Mouse (Mus musculus) intestine, embryonic 14.5 days (tissue): ENCODE results near the gene Fxyd5. TPM values are rescaled to one million over a fixed set of nuclear protein-coding genes. Genes with fewer than 3 reads are reported as not detected.

Experiments
- ATAC-seq: fragments of 200-750 bp; cut with Nextera tagmentation; replicated peaks from 2 replicates; pipeline ENCODE4 v1.8.0; 2017; ENCODE audit warnings: low read depth, moderate number of reproducible peaks, moderate TSS enrichment, moderate library complexity; ENCODE audit not compliant: low FRiP score, low TSS enrichment
- DNase-seq: peaks from one replicate; pipeline ENCODE4 v3.0.0-alpha.2; 2018; ENCODE audit warnings: low spot score
- H3K27ac ChIP-seq: fragments of 300-500 bp; sonication (generic); 2 replicates; pipeline ENCODE4 v1.5.1; 2014; ENCODE audit warnings: low read depth, mild to moderate bottlenecking, control low read depth
- H3K27me3 ChIP-seq: fragments of 300-500 bp; sonication (generic); replicated peaks from 2 replicates; pipeline ENCODE4 v1.6.1; 2014; ENCODE audit warnings: low read length, control low read depth; ENCODE audit not compliant: control insufficient read depth, insufficient read depth
- H3K36me3 ChIP-seq: fragments of 300-500 bp; sonication (generic); 2 replicates; pipeline ENCODE4 v1.6.1; 2014; ENCODE audit warnings: low read length, control low read depth; ENCODE audit not compliant: control insufficient read depth, insufficient read depth
- H3K4me1 ChIP-seq: fragments of 300-500 bp; sonication (generic); replicated peaks from 2 replicates; pipeline ENCODE4 v1.6.1; 2014; ENCODE audit warnings: low read length, control low read depth, mixed read lengths; ENCODE audit not compliant: control insufficient read depth, insufficient read depth
- H3K4me2 ChIP-seq: fragments of 300-500 bp; sonication (generic); 2 replicates; pipeline ENCODE4 v1.6.1; 2014; ENCODE audit warnings: low read length
- H3K4me3 ChIP-seq: fragments of 300-500 bp; sonication (generic); 2 replicates; pipeline ENCODE4 v1.5.1; 2014; ENCODE audit warnings: low read depth, low read length, control low read depth, mixed read lengths
- H3K9ac ChIP-seq: fragments of 300-500 bp; sonication (generic); 2 replicates; pipeline ENCODE4 v1.6.1; 2014; ENCODE audit warnings: mild to moderate bottlenecking, low read length
- H3K9me3 ChIP-seq: fragments of 300-500 bp; sonication (generic); 2 replicates; pipeline ENCODE4 v1.6.1; 2016; ENCODE audit warnings: low read length, control low read depth; ENCODE audit not compliant: control insufficient read depth
- WGBS: fragments of 180-500 bp; shearing (Covaris S2); extraction: QIAGEN DNeasy Blood & Tissue Kit; methylation state at CpG from one replicate; pipeline ENCODE4 v1.1.7; 2014; 5-methylcytosine and 5-hydroxymethylcytosine counted together
- polyA plus RNA-seq: library from polyadenylated mRNA; unstranded; fragments of >200 nt; fragmentation: Nextera tagmentation; extraction: Ambion mirVana; gene quantifications from 2 replicates; pipeline ENCODE4 v1.2.1, GENCODE M21; 2014

Fxyd5 gene
- polyA plus RNA-seq, 1 experiment from 2014 or later = 22.8 TPM

GRCm38 (mm10) chr7:31058211-31058610 is 15.9 kb upstream of the Fxyd5 start:
- Histone ChIP-seq H3K9ac (no peak overlapping the region), H3K36me3 (no peaks in the 10 kb centered on the region), H3K9me3 (no peaks in the 10 kb centered on the region), H3K4me2 (no peak overlapping the region), H3K4me3 (no peak overlapping the region), H3K4me1 (peaks cover 23% of the 10 kb centered on the region), H3K27me3 (peaks cover 13% of the 10 kb centered on the region; the same call in 1 of the 2 replicates), H3K27ac (no peak overlapping the region)
- no peak for DNase-seq
- WGBS = 88% methylated on average over 6 of the region's 6 CpGs
- no peak for ATAC-seq

DNA sequence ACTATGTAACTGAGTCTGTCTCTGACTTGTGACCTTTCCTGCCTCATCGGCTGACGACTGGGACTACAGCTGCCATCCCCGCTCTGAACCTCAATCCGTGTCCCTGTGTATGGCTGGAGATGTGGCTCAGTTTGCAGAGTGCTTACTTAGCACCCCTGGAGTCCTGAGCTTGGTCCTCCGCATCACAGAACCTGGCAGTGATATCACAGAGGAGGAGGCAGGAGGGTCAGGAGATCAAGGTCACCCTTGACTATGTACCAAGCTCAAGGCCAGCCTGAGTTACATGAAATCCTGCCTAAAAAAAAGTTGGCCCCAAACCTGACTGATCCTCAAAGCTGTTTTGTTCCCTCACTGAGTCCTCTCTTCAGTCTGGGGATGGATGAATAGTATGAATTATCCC is 15.4 kb upstream of the Fxyd5 start:
- no peaks in the 10 kb centered on the region for H3K9me3 ChIP-seq
- peaks cover 17% of the 10 kb centered on the region for H3K27me3 ChIP-seq
- no peak overlapping the region for H3K4me2 ChIP-seq
- no peaks in the 10 kb centered on the region for H3K36me3 ChIP-seq
- H3K4me1 ChIP-seq = peaks cover 27% of the 10 kb centered on the region
- 71% methylated on average over 5 of the region's 5 CpGs for WGBS
- H3K4me3 ChIP-seq = no peak overlapping the region
- DNase-seq (no peak), ATAC-seq (no peak)
- no peak overlapping the region for H3K9ac ChIP-seq
- H3K27ac ChIP-seq = no peak overlapping the region

GRCm38 (mm10) chr7:31057071-31057470 is 14.8 kb upstream of the Fxyd5 start, which contains the start of gene Fxyd1:
Gene Fxyd1, minus strand, starts transcription at chr7:31057199.
- ATAC-seq = no peak
- peaks cover 32% of the 10 kb centered on the region for H3K4me1 ChIP-seq
- WGBS = 71% methylated on average over 2 of the region's 2 CpGs
- peaks cover 24% of the 10 kb centered on the region for H3K27me3 ChIP-seq
- no peak for DNase-seq
- no peaks in the 10 kb centered on the region for H3K36me3 ChIP-seq
- H3K4me3 ChIP-seq = no peak within 1 kb of the TSS
- H3K4me2 ChIP-seq = no peak within 1 kb of the TSS
- H3K27ac ChIP-seq = no peak within 1 kb of the TSS
- H3K9me3 ChIP-seq = no peaks in the 10 kb centered on the region
- H3K9ac ChIP-seq = no peak within 1 kb of the TSS

DNA sequence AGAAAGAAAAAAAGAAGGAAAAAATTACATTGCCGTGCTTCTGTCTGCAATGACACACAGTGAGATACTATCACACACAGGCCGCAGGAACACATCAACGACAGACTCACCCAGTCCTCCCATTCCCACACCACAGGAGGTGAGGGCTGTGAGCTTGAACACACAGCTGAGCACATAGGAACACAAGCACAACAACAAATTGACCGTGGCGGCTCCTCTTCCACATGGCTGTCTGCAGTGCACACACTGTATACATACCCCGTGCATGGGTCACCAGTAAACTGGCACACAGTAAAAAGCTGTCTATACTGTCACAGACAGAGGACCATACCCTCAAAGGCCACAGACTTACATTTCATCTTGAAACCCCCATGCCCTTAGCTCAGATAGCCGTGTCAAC is 14.2 kb upstream of the Fxyd5 start:
- Histone ChIP-seq H3K4me1 (peaks cover 36% of the 10 kb centered on the region), H3K9ac (no peak overlapping the region), H3K4me3 (no peak overlapping the region), H3K4me2 (no peak overlapping the region), H3K36me3 (no peaks in the 10 kb centered on the region), H3K27ac (no peak overlapping the region), H3K27me3 (peaks cover 30% of the 10 kb centered on the region), H3K9me3 (no peaks in the 10 kb centered on the region)
- no peak for DNase-seq
- no peak for ATAC-seq
- WGBS = 75% methylated on average over 7 of the region's 7 CpGs

- Histone ChIP-seq H3K4me3 (no peak overlapping the region), H3K27ac (no peak overlapping the region), H3K36me3 (no peaks in the 10 kb centered on the region), H3K27me3 (peaks cover 36% of the 10 kb centered on the region), H3K4me2 (no peak overlapping the region), H3K4me1 (peaks cover 41% of the 10 kb centered on the region), H3K9ac (no peak overlapping the region), H3K9me3 (no peaks in the 10 kb centered on the region)
- ATAC-seq (no peak), DNase-seq (no peak)
- 26% methylated on average over 3 of the region's 4 CpGs for whole genome bisulfite sequencing
These were observed 13.6 kb upstream of the Fxyd5 start for GRCm38 (mm10) chr7:31055883-31056282.

DNA sequence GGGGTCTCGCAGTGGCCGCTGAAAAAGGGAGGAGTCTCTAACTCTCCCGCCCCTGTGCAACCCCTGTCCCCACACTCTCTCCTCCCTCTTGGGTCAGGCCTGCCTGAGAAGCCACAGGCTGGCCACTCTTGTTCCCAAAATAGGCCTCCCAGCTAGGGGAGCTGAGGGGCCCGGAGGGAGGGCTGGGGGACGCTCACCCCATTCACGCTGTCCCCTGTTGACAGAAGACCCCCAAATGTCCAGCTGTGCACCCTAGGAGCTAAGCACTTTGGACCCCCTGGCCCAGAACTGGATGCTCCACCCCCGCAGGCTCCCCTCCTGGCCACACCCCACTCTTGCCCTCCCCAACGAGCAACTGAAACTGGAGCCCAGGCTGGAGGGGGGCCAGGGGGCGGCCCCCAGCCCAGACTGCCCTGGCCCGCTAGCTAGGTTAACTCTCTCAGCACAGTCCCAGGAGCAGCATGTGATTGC is 13.1 kb upstream of the Fxyd5 start:
- ATAC-seq (peak; percentile 65), DNase-seq (peak; percentile 74)
- no peaks in the 10 kb centered on the region for H3K36me3 ChIP-seq
- H3K27me3 ChIP-seq = peaks cover 41% of the 10 kb centered on the region
- no peaks in the 10 kb centered on the region for H3K9me3 ChIP-seq
- peak overlapping the region; percentile 45 for H3K4me2 ChIP-seq
- WGBS = 9% methylated on average over 10 of the region's 10 CpGs
- 0 out of 2 replicates have a peak overlapping the region, but pooled peaks have one; percentile 6 for H3K9ac ChIP-seq
- peak overlapping the region; percentile 28 for H3K4me3 ChIP-seq
- H3K27ac ChIP-seq = peak overlapping the region; percentile 43
- peaks cover 46% of the 10 kb centered on the region for H3K4me1 ChIP-seq

- Histone ChIP-seq H3K27me3 (peaks cover 46% of the 10 kb centered on the region), H3K4me2 (peak overlapping the region; percentile 45), H3K27ac (peak overlapping the region; percentile 43; the same call in 1 of the 2 replicates), H3K4me3 (peak overlapping the region; percentile 28), H3K36me3 (no peaks in the 10 kb centered on the region), H3K4me1 (peaks cover 51% of the 10 kb centered on the region), H3K9ac (0 out of 2 replicates have a peak overlapping the region, but pooled peaks have one; percentile 6), H3K9me3 (no peaks in the 10 kb centered on the region)
- DNase-seq (no peak), ATAC-seq (no peak)
- 40% methylated on average over 11 of the region's 11 CpGs for WGBS
These were observed 12.5 kb upstream of the Fxyd5 start for GRCm38 (mm10) chr7:31054661-31055320.

GRCm38 (mm10) chr7:31053882-31054447 is 11.7 kb upstream of the Fxyd5 start:
- Histone ChIP-seq H3K27ac (no peak overlapping the region), H3K4me3 (no peak overlapping the region), H3K27me3 (peaks cover 52% of the 10 kb centered on the region), H3K9me3 (no peaks in the 10 kb centered on the region), H3K4me1 (peaks cover 56% of the 10 kb centered on the region), H3K36me3 (no peaks in the 10 kb centered on the region), H3K9ac (no peak overlapping the region), H3K4me2 (peak overlapping the region; percentile 45; the same call in 1 of the 2 replicates)
- ATAC-seq (no peak), DNase-seq (no peak)
- 27% methylated on average over 10 of the region's 10 CpGs for WGBS
